Mouse (Mus musculus) kidney, adult 11 months (tissue): ENCODE results near the gene Gm21783.
"Not testable (repeated sequence)": the region's sequence is repeated elsewhere in the genome, so short reads cannot be mapped to it uniquely, and the experiment has no call there.

ENCODE experiments used
- DNase-seq: peaks from one replicate; pipeline ENCODE4 v3.0.0; 2022

Gene Gm21783

GRCm38 (mm10) chrY:44981163-44981562, at the start of gene Gm21783:
Gene Gm21783 (minus strand): TSS chrY:44981263.
- not testable (repeated sequence) for DNase-seq
